Mouse (Mus musculus): Measurements from ENCODE around the gene Ubn2. TPM values are rescaled to one million over a fixed set of nuclear protein-coding genes. Genes with fewer than 3 reads are reported as not detected.

The Ubn2 gene
- polyA plus RNA-seq, 1 experiment from 2014 or later = 14.9 TPM

DNA sequence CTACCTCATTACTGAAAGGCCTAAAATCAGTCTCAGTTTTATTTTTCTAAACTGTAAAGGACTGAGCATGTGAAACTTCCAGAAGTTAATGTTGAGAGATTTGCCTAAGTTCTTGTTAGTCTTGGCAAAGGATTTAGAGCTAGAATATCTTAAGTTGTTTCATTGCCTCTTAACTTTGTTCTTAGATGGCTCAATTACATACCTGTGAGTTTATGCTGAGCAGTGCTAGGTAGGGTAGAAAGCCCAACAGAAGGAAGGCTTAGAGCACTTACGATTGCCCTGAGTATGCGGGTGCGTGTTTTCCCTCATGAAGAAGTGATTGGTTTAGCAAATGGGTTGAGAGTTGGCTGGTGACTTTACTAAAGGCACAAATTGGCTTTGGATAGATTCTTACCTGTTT is 24.3 kb downstream of the Ubn2 start:
- no peak overlapping the region for H3K9ac ChIP-seq (ENCODE audit: low read length)
- H3K27me3 ChIP-seq (ENCODE audit: control insufficient read depth, insufficient read depth, low read length) = no peaks in the 10 kb centered on the region
- H3K36me3 ChIP-seq (ENCODE audit: control insufficient read depth, insufficient read depth, low read length) = peaks cover 5% of the 10 kb centered on the region; the same call in 1 of the 2 replicates

DNA sequence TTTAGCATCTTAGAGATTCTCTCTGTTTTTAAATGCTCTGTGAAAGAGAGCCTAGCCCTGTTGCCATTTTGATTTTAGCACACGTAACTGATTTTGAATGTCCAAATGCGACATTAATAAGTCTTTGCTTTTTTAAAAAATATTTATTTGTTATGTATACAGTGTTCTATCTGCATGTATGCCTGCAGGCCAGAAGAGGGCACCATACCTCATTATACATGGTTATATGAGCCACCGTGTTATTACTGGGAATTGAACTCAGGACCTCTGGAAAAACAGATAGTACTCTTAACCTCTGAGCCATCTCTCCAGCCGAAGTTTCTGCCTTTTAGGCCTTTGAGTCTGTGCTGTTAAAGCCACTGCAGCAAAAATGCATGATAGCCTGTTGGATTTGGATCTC is 35.8 kb downstream of the Ubn2 start:
- no peaks in the 10 kb centered on the region for H3K4me1 ChIP-seq (ENCODE audit: control insufficient read depth, insufficient read depth, low read length)
- no peaks in the 10 kb centered on the region for H3K27me3 ChIP-seq (ENCODE audit: control insufficient read depth, insufficient read depth, low read length)
- H3K27ac ChIP-seq (replicated peaks; ENCODE audit: low read depth, low read length) = no peak overlapping the region
- H3K4me2 ChIP-seq (ENCODE audit: low read depth, severe bottlenecking) = no peak overlapping the region
- H3K9ac ChIP-seq (ENCODE audit: low read length) = no peak overlapping the region
- DNase-seq (ENCODE audit: low spot score) (no peak), ATAC-seq (ENCODE audit: insufficient number of reproducible peaks, low FRiP score, low TSS enrichment, low read depth) (no peak)
- H3K36me3 ChIP-seq (ENCODE audit: control insufficient read depth, insufficient read depth, low read length) = peaks cover 7% of the 10 kb centered on the region
- H3K9me3 ChIP-seq (ENCODE audit: control insufficient read depth, low read length) = no peaks in the 10 kb centered on the region
- WGBS = 91% methylated on average over 4 of the region's 4 CpGs
- H3K4me3 ChIP-seq (ENCODE audit: low read depth, low read length) = no peak overlapping the region

More for the DNA sequence above, 24.3 kb downstream of the Ubn2 start:
- Histone ChIP-seq H3K27ac (replicated peaks; ENCODE audit: low read depth, low read length) (no peak overlapping the region), H3K4me2 (ENCODE audit: low read depth, severe bottlenecking) (no peak overlapping the region), H3K4me3 (ENCODE audit: low read depth, low read length) (no peak overlapping the region), H3K4me1 (ENCODE audit: control insufficient read depth, insufficient read depth, low read length) (no peaks in the 10 kb centered on the region), H3K9me3 (ENCODE audit: control insufficient read depth, low read length) (no peaks in the 10 kb centered on the region)
- 98% methylated on average over 3 of the region's 3 CpGs for WGBS
- no peak for DNase-seq (ENCODE audit: low spot score)
- ATAC-seq (ENCODE audit: insufficient number of reproducible peaks, low FRiP score, low TSS enrichment, low read depth) = no peak

DNA sequence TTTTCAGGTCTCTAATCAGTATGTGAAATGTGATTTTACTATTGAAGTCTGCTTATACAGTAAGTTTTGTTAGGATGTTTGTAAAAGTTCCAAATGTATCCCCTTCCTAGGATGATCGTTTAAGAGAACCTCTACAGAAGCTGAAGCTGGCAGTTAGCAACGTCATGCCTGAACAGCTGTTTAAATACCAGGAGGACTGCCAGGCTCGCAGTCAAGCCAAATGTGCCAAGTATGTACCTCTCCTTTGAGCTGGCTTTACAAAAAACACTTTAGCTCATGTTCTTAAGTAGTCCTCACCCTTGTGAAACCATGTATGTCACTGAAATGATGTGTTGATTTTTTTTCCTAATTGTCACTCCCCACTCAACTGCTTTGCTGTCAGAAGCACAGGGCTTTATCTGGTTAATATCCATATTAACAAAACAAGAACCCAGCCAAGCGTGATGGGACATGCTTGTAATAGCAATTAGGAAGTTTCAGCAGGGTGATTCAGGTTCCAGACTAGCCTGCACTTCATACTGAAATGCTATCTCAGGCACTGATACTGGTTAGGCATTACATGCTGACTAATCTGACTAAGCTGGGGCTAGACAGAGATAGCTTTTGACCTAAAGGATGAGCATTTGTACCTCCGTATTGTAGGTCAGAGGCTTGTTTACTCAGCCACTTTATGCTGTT is 48.1 kb downstream of the Ubn2 start:
- Histone ChIP-seq H3K9ac (ENCODE audit: low read length) (no peak overlapping the region), H3K4me1 (ENCODE audit: control insufficient read depth, insufficient read depth, low read length) (no peaks in the 10 kb centered on the region), H3K27me3 (ENCODE audit: control insufficient read depth, insufficient read depth, low read length) (no peaks in the 10 kb centered on the region), H3K9me3 (ENCODE audit: control insufficient read depth, low read length) (no peaks in the 10 kb centered on the region), H3K4me2 (ENCODE audit: low read depth, severe bottlenecking) (no peak overlapping the region), H3K36me3 (ENCODE audit: control insufficient read depth, insufficient read depth, low read length) (peaks cover 9% of the 10 kb centered on the region), H3K4me3 (ENCODE audit: low read depth, low read length) (no peak overlapping the region), H3K27ac (replicated peaks; ENCODE audit: low read depth, low read length) (no peak overlapping the region)
- no peak for DNase-seq (ENCODE audit: low spot score)
- no peak for ATAC-seq (ENCODE audit: insufficient number of reproducible peaks, low FRiP score, low TSS enrichment, low read depth)
- 90% methylated on average over 5 of the region's 5 CpGs for whole genome bisulfite sequencing

DNA sequence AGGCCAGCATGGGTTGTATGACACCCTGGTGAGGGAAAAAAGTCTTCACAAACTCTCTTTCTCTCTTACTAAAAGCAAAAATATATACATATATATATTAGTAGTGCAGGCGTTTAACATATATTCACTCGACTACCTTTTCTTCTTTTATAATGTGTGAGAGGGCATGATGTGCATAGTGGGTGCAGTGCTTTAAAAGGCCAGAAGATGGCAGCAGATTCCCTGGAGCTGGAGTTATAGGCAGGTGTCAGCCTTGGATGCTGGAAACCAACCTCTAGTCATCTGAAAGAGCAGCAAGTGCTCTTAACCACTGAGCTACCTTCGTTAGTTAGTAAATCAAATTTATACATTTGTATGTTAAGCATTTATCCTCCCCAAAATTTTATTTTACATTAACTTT is 58.8 kb downstream of the Ubn2 start:
- peaks cover 12% of the 10 kb centered on the region; the same call in 1 of the 2 replicates for H3K36me3 ChIP-seq (ENCODE audit: control insufficient read depth, insufficient read depth, low read length)
- no peak for ATAC-seq (ENCODE audit: insufficient number of reproducible peaks, low FRiP score, low TSS enrichment, low read depth)
- DNase-seq (ENCODE audit: low spot score) = peak; percentile 57

DNA sequence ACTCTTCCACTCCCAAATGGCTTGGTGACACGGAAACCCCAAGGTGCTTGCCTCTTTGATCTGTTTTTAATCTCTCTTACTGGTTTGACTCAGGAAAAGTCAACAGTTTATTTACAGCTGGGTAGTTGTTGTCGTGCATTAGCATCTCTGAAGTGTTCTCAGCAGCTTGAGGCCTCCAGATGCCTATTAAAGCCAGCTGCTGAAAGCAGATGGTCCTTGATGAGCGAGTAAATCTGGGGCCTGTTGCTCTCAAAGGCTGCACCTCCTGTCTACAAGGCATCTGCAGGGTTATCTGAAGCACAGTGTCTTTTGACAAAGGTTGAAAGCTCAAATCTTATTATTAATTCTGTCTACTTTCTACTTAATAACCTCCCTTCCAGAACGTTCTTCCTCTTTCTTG is 61.9 kb downstream of the Ubn2 start:
- Histone ChIP-seq H3K4me2 (ENCODE audit: low read depth, severe bottlenecking) (no peak overlapping the region), H3K36me3 (ENCODE audit: control insufficient read depth, insufficient read depth, low read length) (peaks cover 12% of the 10 kb centered on the region; the same call in 1 of the 2 replicates), H3K9ac (ENCODE audit: low read length) (no peak overlapping the region), H3K4me3 (ENCODE audit: low read depth, low read length) (no peak overlapping the region), H3K27me3 (ENCODE audit: control insufficient read depth, insufficient read depth, low read length) (no peaks in the 10 kb centered on the region), H3K27ac (replicated peaks; ENCODE audit: low read depth, low read length) (no peak overlapping the region), H3K9me3 (ENCODE audit: control insufficient read depth, low read length) (no peaks in the 10 kb centered on the region), H3K4me1 (ENCODE audit: control insufficient read depth, insufficient read depth, low read length) (no peaks in the 10 kb centered on the region)
- 25% methylated on average over 4 of the region's 4 CpGs for WGBS
- ATAC-seq (ENCODE audit: insufficient number of reproducible peaks, low FRiP score, low TSS enrichment, low read depth) (no peak), DNase-seq (ENCODE audit: low spot score) (no peak)

More for the DNA sequence above, 58.8 kb downstream of the Ubn2 start:
- Histone ChIP-seq H3K9me3 (ENCODE audit: control insufficient read depth, low read length) (no peaks in the 10 kb centered on the region), H3K27me3 (ENCODE audit: control insufficient read depth, insufficient read depth, low read length) (no peaks in the 10 kb centered on the region), H3K9ac (ENCODE audit: low read length) (no peak overlapping the region), H3K27ac (replicated peaks; ENCODE audit: low read depth, low read length) (no peak overlapping the region), H3K4me1 (ENCODE audit: control insufficient read depth, insufficient read depth, low read length) (no peaks in the 10 kb centered on the region), H3K4me2 (ENCODE audit: low read depth, severe bottlenecking) (no peak overlapping the region), H3K4me3 (ENCODE audit: low read depth, low read length) (no peak overlapping the region)
- 88% methylated on average over 3 of the region's 3 CpGs for WGBS

DNA sequence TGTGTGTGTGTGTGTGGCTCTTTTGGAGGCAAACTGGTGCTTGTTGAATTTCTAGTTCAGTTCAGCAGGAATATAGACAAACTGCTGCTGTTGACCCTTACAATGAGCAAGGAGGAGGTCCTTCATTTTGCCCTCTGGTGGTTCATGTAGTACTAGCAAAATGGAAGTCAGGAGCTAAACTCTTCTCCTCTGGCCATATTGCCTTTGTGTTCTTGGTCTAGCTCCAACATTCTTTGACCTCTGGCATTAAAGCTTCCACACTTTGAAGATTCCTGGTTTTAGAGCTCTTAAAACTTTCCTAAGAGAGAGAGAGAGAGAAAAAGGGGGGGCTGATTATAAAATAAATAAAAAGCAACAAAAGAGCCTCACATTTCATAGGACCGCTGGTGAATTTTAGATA is 78.3 kb downstream of the Ubn2 start:
- H3K4me1 ChIP-seq (ENCODE audit: control insufficient read depth, insufficient read depth, low read length) = no peaks in the 10 kb centered on the region
- no peaks in the 10 kb centered on the region; the same call in 1 of the 2 replicates for H3K36me3 ChIP-seq (ENCODE audit: control insufficient read depth, insufficient read depth, low read length)
- no peak for ATAC-seq (ENCODE audit: insufficient number of reproducible peaks, low FRiP score, low TSS enrichment, low read depth)
- no peak for DNase-seq (ENCODE audit: low spot score)
- no peak overlapping the region for H3K4me3 ChIP-seq (ENCODE audit: low read depth, low read length)
- H3K27me3 ChIP-seq (ENCODE audit: control insufficient read depth, insufficient read depth, low read length) = no peaks in the 10 kb centered on the region
- no peaks in the 10 kb centered on the region for H3K9me3 ChIP-seq (ENCODE audit: control insufficient read depth, low read length)
- H3K9ac ChIP-seq (ENCODE audit: low read length) = no peak overlapping the region
- H3K4me2 ChIP-seq (ENCODE audit: low read depth, severe bottlenecking) = no peak overlapping the region
- 96% methylated on average over 1 of the region's 1 CpGs for WGBS
- H3K27ac ChIP-seq (replicated peaks; ENCODE audit: low read depth, low read length) = no peak overlapping the region

DNA sequence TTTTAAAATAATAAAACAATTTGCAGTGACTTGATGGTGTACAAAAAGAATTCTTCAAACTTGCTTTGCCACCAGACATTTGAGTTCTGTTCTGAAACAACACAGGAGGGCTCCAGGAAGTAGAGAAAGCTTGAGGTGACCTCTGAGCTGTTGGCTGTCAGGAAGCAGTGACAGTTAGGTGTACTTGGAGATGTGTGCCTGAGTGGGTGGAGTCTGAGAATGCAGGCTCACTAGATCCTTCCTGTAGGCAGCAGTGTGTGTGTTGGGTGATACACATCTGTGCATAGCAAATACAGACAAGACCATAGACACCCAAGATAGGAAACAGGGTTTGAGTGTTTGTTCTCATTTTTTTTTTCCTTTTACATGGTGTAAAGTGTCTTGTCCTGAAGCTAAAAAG is 79.1 kb downstream of the Ubn2 start:
- H3K4me3 ChIP-seq (ENCODE audit: low read depth, low read length) = no peak overlapping the region
- no peak overlapping the region for H3K4me2 ChIP-seq (ENCODE audit: low read depth, severe bottlenecking)
- no peaks in the 10 kb centered on the region for H3K9me3 ChIP-seq (ENCODE audit: control insufficient read depth, low read length)
- no peak overlapping the region for H3K27ac ChIP-seq (replicated peaks; ENCODE audit: low read depth, low read length)
- no peak overlapping the region for H3K9ac ChIP-seq (ENCODE audit: low read length)
- no peak for DNase-seq (ENCODE audit: low spot score)
- no peaks in the 10 kb centered on the region for H3K27me3 ChIP-seq (ENCODE audit: control insufficient read depth, insufficient read depth, low read length)
- no peaks in the 10 kb centered on the region; the same call in 1 of the 2 replicates for H3K36me3 ChIP-seq (ENCODE audit: control insufficient read depth, insufficient read depth, low read length)
- no peak for ATAC-seq (ENCODE audit: insufficient number of reproducible peaks, low FRiP score, low TSS enrichment, low read depth)
- no peaks in the 10 kb centered on the region for H3K4me1 ChIP-seq (ENCODE audit: control insufficient read depth, insufficient read depth, low read length)

DNA sequence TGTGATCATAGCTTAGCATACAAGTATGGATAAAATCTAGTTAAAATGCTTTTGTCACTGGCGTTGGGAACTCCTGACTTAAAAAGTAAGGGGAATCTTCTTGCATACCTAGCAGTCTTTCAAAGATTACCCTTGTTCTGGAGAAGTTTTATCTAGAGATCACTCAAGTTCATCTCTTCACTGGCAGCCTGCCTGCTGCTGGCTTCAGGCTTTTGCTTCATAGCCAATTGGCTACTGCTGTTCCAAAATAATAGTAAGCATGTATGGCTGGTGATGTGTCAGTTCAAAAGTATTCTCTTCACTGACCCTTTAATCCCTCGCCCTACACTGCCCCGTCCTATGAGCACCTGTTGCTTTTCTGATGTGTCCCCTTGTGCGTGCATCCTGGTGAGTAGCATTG is 81.5 kb downstream of the Ubn2 start:
- Histone ChIP-seq H3K9ac (ENCODE audit: low read length) (no peak overlapping the region), H3K9me3 (ENCODE audit: control insufficient read depth, low read length) (no peaks in the 10 kb centered on the region), H3K4me1 (ENCODE audit: control insufficient read depth, insufficient read depth, low read length) (no peaks in the 10 kb centered on the region), H3K4me3 (ENCODE audit: low read depth, low read length) (no peak overlapping the region), H3K27me3 (ENCODE audit: control insufficient read depth, insufficient read depth, low read length) (no peaks in the 10 kb centered on the region), H3K36me3 (ENCODE audit: control insufficient read depth, insufficient read depth, low read length) (no peaks in the 10 kb centered on the region; the same call in 1 of the 2 replicates), H3K27ac (replicated peaks; ENCODE audit: low read depth, low read length) (no peak overlapping the region), H3K4me2 (ENCODE audit: low read depth, severe bottlenecking) (no peak overlapping the region)
- WGBS = 91% methylated on average over 4 of the region's 4 CpGs
- no peak for DNase-seq (ENCODE audit: low spot score)
- ATAC-seq (ENCODE audit: insufficient number of reproducible peaks, low FRiP score, low TSS enrichment, low read depth) = no peak

DNA sequence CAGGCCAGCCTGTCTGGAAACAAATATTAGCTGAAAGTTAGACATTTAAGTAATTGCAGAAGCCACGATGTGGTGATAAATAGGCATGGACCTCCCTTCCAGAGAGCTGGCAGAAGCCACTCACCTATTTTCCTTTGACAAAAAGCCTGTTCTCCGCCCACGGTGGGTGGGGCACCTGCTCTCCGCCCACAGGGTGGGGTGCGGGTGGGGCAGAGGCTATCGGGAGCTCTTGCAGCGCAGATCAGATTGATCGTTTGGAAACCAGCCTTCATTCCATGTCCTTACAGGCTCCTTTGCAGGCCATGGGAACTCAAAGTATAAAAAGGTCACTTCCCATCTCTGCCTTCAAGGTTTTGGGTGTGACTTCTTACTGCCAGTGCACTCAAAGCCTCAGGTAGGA is 90.1 kb downstream of the Ubn2 start:
- no peak overlapping the region for H3K4me3 ChIP-seq (ENCODE audit: low read depth, low read length)
- no peaks in the 10 kb centered on the region for H3K4me1 ChIP-seq (ENCODE audit: control insufficient read depth, insufficient read depth, low read length)
- no peaks in the 10 kb centered on the region for H3K36me3 ChIP-seq (ENCODE audit: control insufficient read depth, insufficient read depth, low read length)
- no peaks in the 10 kb centered on the region for H3K27me3 ChIP-seq (ENCODE audit: control insufficient read depth, insufficient read depth, low read length)
- H3K9me3 ChIP-seq (ENCODE audit: control insufficient read depth, low read length) = no peaks in the 10 kb centered on the region
- no peak overlapping the region for H3K4me2 ChIP-seq (ENCODE audit: low read depth, severe bottlenecking)
- no peak for ATAC-seq (ENCODE audit: insufficient number of reproducible peaks, low FRiP score, low TSS enrichment, low read depth)
- H3K27ac ChIP-seq (replicated peaks; ENCODE audit: low read depth, low read length) = no peak overlapping the region
- WGBS = 21% methylated on average over 8 of the region's 8 CpGs
- H3K9ac ChIP-seq (ENCODE audit: low read length) = no peak overlapping the region
- DNase-seq (ENCODE audit: low spot score) = no peak
